Mouse (Mus musculus) testis, postnatal 10 days (tissue): ENCODE measurements around the gene Apela.

Experiments used
- DNase-seq: peaks from one replicate; pipeline ENCODE4 v3.0.0; 2021; ENCODE audit warnings: low spot score

Apela gene

GRCm38 (mm10) chr8:65037117-65037533, at the start of gene Apela:
Gene Apela, minus strand, starts transcription at chr8:65037336.
- no peak for DNase-seq

DNA sequence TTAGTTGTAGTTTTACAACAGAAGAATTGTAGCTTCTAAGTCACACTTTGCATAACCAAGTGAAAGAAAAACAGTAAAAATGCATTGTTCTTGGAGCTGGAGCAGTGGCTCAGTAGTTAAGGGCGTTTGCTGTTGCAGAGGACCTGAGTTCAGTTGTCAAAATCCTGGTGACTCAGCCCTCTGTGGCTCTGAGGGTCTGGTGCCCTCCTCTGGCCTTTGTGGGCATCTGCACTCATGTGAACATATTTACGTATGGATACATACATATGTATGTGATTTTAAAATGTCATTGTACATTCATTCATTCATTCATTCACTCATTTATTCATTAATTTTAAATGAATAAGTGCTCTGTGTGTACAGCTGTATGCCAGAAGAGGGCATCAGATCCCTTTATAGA, 48.5 kb upstream of the Apela start:
- DNase-seq, result no peak

GRCm38 (mm10) chr8:65080731-65081130, 43.6 kb upstream of the Apela start:
- no peak for DNase-seq

DNA sequence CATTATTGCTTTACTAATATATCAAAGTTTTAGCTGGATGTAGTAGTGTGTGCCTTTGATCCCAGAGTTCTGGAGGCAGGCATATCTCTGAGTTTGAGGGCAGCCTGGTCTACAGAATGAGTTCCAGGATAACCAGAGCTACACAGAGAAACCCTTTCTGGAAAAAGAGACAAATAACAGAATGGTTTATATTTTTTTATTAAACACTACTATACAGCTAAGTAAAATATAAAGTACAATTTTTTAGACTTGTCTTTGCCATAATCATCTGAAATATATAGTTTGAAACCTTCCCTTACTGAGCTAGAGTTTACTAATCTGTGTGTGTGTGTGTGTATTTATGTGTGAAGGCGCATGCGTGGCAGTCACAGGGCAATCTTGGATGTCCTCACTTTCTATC, 37.6 kb upstream of the Apela start, which contains the start of gene Gm10663:
Gm10663 (plus strand) TSS at position 301 of the 400 bp plus-strand sequence.
- DNase-seq, result no peak

GRCm38 (mm10) chr8:65070996-65071395, 33.9 kb upstream of the Apela start:
- DNase-seq, result no peak

DNA sequence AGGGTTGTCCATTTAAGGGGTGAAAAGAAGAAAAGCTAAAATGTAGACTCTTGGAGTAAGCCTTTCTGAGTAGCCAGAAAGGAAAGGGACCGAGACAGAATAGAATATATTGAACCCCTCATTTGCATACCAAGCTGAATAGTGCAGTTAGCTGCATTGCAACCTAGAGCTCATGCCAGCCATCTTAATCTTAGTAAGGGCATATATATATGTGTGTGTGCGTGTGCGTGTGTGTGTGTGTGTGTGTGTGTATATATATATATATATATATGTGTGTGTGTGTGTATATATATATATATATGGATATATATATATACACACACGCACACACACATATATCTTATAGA, 31.3 kb upstream of the Apela start:
- no peak for DNase-seq

DNA sequence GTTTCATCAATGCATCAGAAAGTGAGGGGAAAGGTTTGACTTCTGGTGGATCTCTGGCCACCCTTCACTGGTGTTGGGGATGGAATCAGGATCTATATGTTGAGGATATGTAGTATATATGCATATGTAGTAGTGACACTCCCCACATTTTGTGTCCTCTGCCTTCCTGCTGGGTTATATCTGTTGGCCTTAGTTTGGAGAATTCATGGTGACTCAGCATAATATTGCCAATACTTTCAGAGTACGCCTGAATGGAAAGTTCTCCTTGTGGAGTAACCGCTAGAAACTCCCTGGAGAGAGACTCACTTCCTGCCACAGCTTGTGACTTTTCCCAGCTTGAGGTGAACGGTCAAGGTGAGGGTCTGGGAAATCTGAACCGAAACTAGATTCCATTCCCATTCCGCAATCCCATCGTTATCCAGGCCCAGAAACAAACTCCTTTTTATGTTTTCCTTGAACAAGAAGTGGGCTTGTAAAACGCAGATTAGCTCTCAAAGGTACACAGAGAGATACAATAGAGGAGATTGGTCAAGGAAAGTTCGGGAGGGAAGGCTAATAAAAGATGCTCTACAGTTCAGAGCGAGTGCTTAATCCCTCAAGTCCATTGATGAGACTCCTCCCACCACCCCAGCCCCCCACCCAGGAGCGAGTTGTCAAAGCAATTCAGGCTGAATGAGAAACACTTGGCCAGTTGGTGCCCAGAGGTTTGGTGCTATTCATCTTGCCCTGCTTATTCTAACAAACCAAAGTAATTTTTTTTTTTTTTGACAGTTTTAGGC, 30.7 kb upstream of the Apela start:
- no peak for DNase-seq

DNA sequence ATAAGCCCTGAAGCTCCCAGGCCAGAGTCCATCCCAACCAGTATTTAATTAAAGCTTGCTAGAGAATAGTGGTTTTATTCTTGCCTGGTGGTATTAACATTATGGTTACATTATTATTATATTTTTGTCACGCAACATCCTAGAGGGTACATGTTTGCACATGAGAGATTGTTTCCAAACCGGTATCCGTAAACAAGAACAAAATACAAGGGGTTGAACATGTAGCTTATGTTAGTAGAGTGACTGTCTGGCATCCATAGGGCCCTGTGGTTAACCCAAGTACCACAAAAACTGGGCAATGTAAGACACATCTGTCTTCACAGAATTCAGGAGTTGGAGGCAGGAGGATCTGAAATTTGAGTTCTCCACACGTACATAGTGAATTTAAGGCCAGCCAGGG, 29.9 kb upstream of the Apela start:
- DNase-seq, result no peak

DNA sequence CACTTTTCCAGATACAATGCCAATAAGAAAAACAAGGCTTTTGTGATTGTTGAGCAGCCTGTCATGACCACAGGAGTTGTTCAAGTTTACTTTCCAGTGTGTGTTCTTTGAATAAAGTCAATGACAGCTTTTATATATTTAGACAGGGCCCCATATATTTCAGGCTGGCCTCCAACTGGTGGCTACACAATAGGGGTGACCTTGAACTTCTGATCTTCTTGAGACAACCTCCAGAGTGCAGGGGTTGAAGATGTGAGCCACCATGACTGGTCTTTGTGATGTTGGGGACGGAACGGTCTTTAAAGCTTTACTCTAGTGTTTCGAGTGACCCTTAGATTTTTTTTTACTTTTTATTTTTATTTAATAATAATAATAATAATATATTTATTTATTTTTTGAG, 28.5 kb upstream of the Apela start:
- no peak for DNase-seq

DNA sequence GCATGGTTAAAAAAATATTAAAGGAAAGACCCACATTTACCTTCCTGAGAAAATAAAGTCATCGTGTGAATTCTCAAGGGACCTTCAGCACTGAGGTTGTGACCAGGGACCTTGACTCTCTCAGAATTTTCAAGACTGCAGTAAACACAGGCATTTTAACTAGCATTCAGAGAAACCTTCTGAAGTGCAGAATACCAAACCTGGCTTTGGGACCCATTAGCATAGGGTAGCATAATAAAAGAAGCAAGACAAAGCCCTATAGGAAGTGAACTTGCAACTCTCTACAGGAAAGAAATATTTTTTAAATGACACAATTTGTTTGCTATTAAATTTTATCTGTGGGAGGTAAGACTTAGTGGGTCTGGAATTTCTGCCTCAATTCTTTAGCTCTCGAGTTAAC, 26.9 kb upstream of the Apela start:
- no peak for DNase-seq

DNA sequence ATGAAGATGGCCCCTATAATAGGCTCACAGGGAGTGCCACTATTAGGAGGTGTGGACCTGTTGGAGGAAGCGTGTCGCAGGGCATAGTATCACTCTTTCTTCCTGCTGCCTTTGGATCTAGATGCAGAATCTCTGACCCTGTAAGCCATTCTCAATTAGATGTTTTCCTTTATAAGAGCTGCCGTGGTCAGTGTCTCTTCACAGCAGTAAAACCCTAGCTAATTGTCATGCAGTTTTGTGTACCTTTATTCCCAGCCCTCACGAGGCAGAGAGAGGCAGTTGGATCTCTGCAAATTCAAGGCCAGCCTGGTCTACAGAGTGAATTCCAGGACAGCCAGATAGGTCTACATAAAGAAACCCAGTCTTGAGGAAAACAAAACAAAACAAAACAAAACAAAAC, 25.1 kb upstream of the Apela start:
- no peak for DNase-seq

- no peak for DNase-seq
Measured at GRCm38 (mm10) chr8:65056722-65057121, 19.6 kb upstream of the Apela start.

GRCm38 (mm10) chr8:65053968-65054367, 16.8 kb upstream of the Apela start:
- no peak for DNase-seq

GRCm38 (mm10) chr8:65053554-65053953, 16.4 kb upstream of the Apela start:
- no peak for DNase-seq

DNA sequence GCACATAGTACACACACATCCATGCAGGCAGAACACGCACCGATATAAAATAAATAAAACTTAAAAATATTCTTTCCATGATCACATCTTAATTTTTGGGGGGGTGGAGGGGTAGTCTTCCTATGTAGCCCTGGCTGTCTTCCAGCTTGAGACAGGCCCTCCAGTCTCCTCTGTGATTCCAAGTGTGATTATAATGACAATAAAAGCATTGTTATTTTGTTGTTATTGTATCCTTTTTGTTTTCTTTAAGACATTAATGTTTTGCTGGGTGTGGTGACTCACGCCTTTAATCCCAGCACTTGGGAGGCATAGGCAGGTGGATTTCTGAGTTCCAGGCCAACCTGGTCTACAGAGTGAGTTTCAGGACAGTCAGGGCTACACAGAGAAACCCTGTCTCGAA, 10.7 kb upstream of the Apela start:
- DNase-seq, result no peak

- DNase-seq, result no peak
Measured at GRCm38 (mm10) chr8:65047193-65047592, 10.1 kb upstream of the Apela start.

DNA sequence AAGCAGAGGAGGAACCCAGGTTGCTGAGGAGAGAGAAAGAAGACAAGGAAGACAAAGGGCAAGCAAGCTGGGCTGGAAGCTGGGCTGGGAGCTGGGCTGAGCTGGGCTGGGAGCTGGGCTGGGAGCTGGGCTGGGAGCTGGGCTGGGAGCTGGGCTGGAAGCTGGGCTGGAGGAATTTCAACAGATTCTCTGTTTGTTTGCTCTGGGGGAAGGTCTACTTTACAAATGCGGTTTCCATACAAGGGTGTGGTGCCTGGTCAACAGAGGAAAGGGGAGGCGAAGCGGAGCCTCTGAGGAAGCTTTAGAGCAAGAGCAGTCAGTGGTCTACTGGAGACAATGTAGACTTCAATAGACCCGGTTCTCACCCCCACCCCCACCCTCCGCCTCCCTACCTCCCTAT, 9.4 kb upstream of the Apela start:
- no peak for DNase-seq

DNA sequence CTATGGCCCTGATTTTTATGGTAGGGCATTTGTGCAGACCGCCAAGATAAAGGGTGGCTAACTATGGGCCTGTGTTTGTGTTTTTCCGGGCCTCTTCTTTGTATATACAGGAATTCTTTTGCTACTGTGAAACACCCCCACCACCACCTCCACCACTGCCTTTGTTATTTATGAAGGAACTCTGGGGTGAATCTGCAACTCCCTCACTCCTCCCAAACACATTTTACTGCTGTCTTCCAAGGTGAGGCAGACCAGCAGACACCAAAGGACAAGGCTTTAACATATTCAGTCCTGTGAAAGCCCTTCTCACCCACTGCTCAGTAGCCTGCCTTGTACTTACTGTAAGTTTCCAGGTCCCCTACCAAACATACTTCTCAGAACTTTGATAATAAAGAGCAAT, 3.0 kb downstream of the Apela start:
- no peak for DNase-seq

DNA sequence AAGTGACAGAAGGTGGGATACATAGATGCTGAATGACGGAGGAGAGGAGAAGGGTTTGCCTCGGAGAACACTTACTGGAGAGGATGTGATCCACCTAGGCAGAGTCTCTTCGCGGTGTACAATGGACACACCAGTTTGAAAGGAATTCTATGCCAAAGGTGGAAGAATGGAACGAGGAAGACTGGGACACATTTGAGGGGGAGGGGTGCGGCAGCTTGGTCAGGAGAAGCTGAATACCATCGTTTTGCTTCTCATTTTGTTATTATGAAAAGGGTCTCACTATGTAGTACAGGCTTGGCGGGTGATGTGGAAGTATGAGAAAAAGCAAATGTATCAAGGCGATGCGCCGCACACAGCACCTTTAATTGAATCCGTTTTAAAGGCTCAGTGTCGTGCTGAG, 4.1 kb downstream of the Apela start:
- DNase-seq, result no peak

GRCm38 (mm10) chr8:65032107-65032506, 5.0 kb downstream of the Apela start:
- DNase-seq, result no peak

GRCm38 (mm10) chr8:65030735-65031485, 6.2 kb downstream of the Apela start:
- DNase-seq, result no peak

- DNase-seq, result no peak
Measured at GRCm38 (mm10) chr8:65029776-65030175, 7.4 kb downstream of the Apela start.

- no peak for DNase-seq
Measured at GRCm38 (mm10) chr8:65028959-65029686, 8.0 kb downstream of the Apela start.
